Mouse (Mus musculus): Measurements from ENCODE around the gene Mtch2. TPM values are rescaled to one million over a fixed set of nuclear protein-coding genes. Genes with fewer than 3 reads are reported as not detected.

Mtch2 gene
- polyA plus RNA-seq, 1 experiment from 2014 or later: 258 TPM

DNA sequence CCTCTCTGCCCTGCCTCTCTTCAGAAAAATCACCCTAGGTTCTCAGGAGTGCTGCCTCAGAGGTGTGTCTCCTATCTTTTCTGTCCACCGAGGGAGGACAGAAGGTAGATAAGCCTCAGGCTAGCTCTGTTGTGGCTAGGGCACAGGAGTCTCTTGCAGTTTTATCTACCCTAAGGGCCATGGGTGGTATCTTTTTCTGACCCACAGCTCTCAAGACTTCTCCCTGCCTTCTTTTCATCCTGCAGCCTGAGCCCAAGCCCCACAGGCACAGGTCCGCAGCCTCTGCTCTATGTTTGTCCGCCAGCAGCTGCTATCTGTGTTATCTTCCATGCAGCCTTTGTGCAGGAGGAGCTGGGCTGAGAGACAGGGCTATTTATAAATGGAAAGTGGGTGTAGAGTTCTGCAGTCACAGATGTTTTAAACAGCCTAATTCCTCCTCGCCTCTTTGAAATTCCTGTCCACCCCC is 23.2 kb downstream of the Mtch2 start:
- WGBS: 56% methylated on average over 4 of the region's 4 CpGs
- no peak overlapping the region for H3K27ac ChIP-seq

GRCm38 (mm10) chr2:90871180-90871961 is 24.4 kb downstream of the Mtch2 start:
- Histone ChIP-seq H3K9ac (0 out of 2 replicates have a peak overlapping the region, but pooled peaks have one; percentile 20), H3K4me1 (replicated peaks) (0 out of 2 replicates have a peak, but pooled peaks cover 13% of the 10 kb centered on the region), H3K36me3 (peaks cover 24% of the 10 kb centered on the region), H3K27me3 (no peaks in the 10 kb centered on the region), H3K9me3 (no peaks in the 10 kb centered on the region), H3K27ac (no peak overlapping the region), H3K4me2 (no peak overlapping the region), H3K4me3 (no peak overlapping the region)
- no peak for ATAC-seq (ENCODE audit: low FRiP score)
- WGBS: 66% methylated on average over 8 of the region's 8 CpGs

More for the DNA sequence above, 23.2 kb downstream of the Mtch2 start:
- H3K4me2 ChIP-seq: no peak overlapping the region
- no peak overlapping the region for H3K4me3 ChIP-seq
- no peak for ATAC-seq (ENCODE audit: low FRiP score)
- H3K9ac ChIP-seq: peak overlapping the region; percentile 53
- no peaks in the 10 kb centered on the region for H3K9me3 ChIP-seq
- 0 out of 2 replicates have a peak, but pooled peaks cover 13% of the 10 kb centered on the region for H3K4me1 ChIP-seq (replicated peaks)
- H3K27me3 ChIP-seq: no peaks in the 10 kb centered on the region
- peaks cover 34% of the 10 kb centered on the region for H3K36me3 ChIP-seq

DNA sequence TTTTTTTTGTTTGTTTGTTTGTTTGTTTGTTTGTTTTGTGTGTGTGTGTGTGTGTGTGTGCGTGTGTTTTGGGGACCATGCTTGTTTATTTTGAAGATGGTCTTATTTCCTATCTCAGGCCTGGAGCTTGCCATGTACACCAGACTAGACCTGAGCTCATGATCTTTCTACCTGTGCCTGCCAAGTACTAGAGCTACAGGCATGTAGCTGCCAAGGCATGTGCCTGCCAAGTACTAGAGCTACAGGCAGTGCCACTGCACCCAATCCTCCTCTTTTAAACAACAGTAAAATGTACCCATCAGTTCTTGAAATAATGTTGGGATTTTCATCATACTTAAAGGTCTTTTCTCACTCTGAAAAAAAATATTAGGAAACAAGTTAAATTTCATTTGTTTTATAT is 27.1 kb downstream of the Mtch2 start:
- Histone ChIP-seq H3K36me3 (peaks cover 6% of the 10 kb centered on the region; the same call in 1 of the 2 replicates), H3K9ac (no peak overlapping the region), H3K9me3 (no peaks in the 10 kb centered on the region), H3K4me3 (no peak overlapping the region), H3K4me2 (no peak overlapping the region), H3K4me1 (replicated peaks) (0 out of 2 replicates have a peak, but pooled peaks cover 13% of the 10 kb centered on the region), H3K27ac (no peak overlapping the region), H3K27me3 (no peaks in the 10 kb centered on the region)
- no peak for ATAC-seq (ENCODE audit: low FRiP score)
- 89% methylated on average over 1 of the region's 1 CpGs for WGBS

- H3K9ac ChIP-seq: no peak overlapping the region
- no peak overlapping the region for H3K27ac ChIP-seq
- H3K9me3 ChIP-seq: no peaks in the 10 kb centered on the region
- 75% methylated on average over 2 of the region's 2 CpGs for WGBS
- peaks cover 17% of the 10 kb centered on the region for H3K4me1 ChIP-seq (replicated peaks)
- H3K4me3 ChIP-seq: no peak overlapping the region
- no peak overlapping the region for H3K4me2 ChIP-seq
- no peak for ATAC-seq (ENCODE audit: low FRiP score)
- no peaks in the 10 kb centered on the region for H3K27me3 ChIP-seq
- peaks cover 6% of the 10 kb centered on the region; the same call in 1 of the 2 replicates for H3K36me3 ChIP-seq
Measured at GRCm38 (mm10) chr2:90875239-90875638, 28.3 kb downstream of the Mtch2 start.

DNA sequence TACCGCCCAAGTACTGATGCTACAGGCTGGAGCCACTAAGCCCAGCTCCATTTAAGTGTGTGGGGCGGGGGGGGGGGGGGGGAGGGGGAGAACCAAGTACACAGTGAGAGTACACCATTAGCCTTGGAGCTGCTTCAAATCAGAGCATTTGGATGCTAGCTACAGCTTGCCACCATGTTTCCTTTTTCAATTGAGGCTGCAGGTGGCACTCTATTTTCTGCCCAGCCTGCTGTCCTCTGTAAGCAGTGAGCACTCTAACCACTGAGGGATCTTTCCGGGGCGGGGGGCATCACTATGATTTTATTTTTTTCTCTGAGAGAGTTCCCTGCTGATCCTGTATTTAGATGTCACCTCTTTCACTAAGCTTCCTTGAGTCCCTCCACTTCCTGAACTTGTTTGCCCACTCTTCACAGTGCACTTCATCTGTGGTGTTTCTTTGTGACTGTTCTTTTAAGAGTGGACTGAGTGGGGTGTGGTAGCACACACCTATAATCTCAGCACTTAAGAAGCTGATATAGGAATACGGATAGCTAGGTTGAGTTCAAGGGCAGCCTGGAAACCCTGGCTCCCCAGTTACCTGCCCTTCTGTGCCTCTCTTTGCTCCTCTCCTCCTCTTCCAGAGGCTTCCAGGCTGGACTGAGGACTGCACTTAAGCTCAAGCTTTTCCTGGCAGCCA is 30.8 kb downstream of the Mtch2 start:
- no peaks in the 10 kb centered on the region for H3K9me3 ChIP-seq

GRCm38 (mm10) chr2:90879419-90879818 is 32.5 kb downstream of the Mtch2 start:
- ATAC-seq (ENCODE audit: low FRiP score): no peak
- no peaks in the 10 kb centered on the region for H3K27me3 ChIP-seq
- no peak overlapping the region for H3K4me3 ChIP-seq
- no peak overlapping the region for H3K4me2 ChIP-seq
- H3K9ac ChIP-seq: no peak overlapping the region
- no peaks in the 10 kb centered on the region for H3K36me3 ChIP-seq
- peaks cover 25% of the 10 kb centered on the region for H3K4me1 ChIP-seq (replicated peaks)
- H3K9me3 ChIP-seq: no peaks in the 10 kb centered on the region
- no peak overlapping the region for H3K27ac ChIP-seq

More for the DNA sequence above, 30.8 kb downstream of the Mtch2 start:
- Histone ChIP-seq H3K27me3 (no peaks in the 10 kb centered on the region), H3K36me3 (peaks cover 6% of the 10 kb centered on the region; the same call in 1 of the 2 replicates), H3K4me1 (replicated peaks) (peaks cover 19% of the 10 kb centered on the region), H3K27ac (no peak overlapping the region), H3K9ac (no peak overlapping the region), H3K4me3 (no peak overlapping the region), H3K4me2 (no peak overlapping the region)
- ATAC-seq (ENCODE audit: low FRiP score): no peak
- 59% methylated on average over 5 of the region's 5 CpGs for WGBS

- peak overlapping the region; percentile 60; the same call in 1 of the 2 replicates for H3K27ac ChIP-seq
- no peaks in the 10 kb centered on the region for H3K9me3 ChIP-seq
- no peak overlapping the region for H3K4me3 ChIP-seq
- H3K9ac ChIP-seq: no peak overlapping the region
- H3K36me3 ChIP-seq: no peaks in the 10 kb centered on the region
- WGBS: 22% methylated on average over 6 of the region's 6 CpGs
- H3K4me2 ChIP-seq: no peak overlapping the region
- ATAC-seq (ENCODE audit: low FRiP score): no peak
- H3K27me3 ChIP-seq: peaks cover 7% of the 10 kb centered on the region; the same call in 1 of the 2 replicates
- peaks cover 34% of the 10 kb centered on the region for H3K4me1 ChIP-seq (replicated peaks)
Measured at GRCm38 (mm10) chr2:90880144-90880785, 33.3 kb downstream of the Mtch2 start.

- 84% methylated on average over 2 of the region's 2 CpGs for WGBS
- peaks cover 17% of the 10 kb centered on the region for H3K27me3 ChIP-seq
Measured at GRCm38 (mm10) chr2:90881824-90882223, 34.9 kb downstream of the Mtch2 start.

GRCm38 (mm10) chr2:90885218-90886041 is 38.5 kb downstream of the Mtch2 start, which contains the start of gene C1qtnf4:
TSS of gene C1qtnf4 (plus strand) at chr2:90885860.
- Histone ChIP-seq H3K9ac (peak within 1 kb of the TSS; percentile 95), H3K4me2 (peak within 1 kb of the TSS; percentile 79), H3K36me3 (peaks cover 4% of the 10 kb centered on the region; the same call in 1 of the 2 replicates), H3K9me3 (no peaks in the 10 kb centered on the region), H3K4me3 (peak within 1 kb of the TSS; percentile 70), H3K27me3 (peaks cover 50% of the 10 kb centered on the region), H3K4me1 (replicated peaks) (peaks cover 57% of the 10 kb centered on the region), H3K27ac (peak within 1 kb of the TSS; percentile 94)
- ATAC-seq (ENCODE audit: low FRiP score): peak; percentile 82
- under 1% methylated on average over 44 of the region's 45 CpGs for WGBS

More at GRCm38 (mm10) chr2:90881824-90882223, 34.9 kb downstream of the Mtch2 start:
- Histone ChIP-seq H3K4me1 (replicated peaks) (peaks cover 38% of the 10 kb centered on the region), H3K9ac (no peak overlapping the region), H3K27ac (no peak overlapping the region), H3K4me3 (no peak overlapping the region), H3K36me3 (no peaks in the 10 kb centered on the region), H3K4me2 (no peak overlapping the region), H3K9me3 (no peaks in the 10 kb centered on the region)
- no peak for ATAC-seq (ENCODE audit: low FRiP score)

- Histone ChIP-seq H3K4me1 (replicated peaks) (peaks cover 56% of the 10 kb centered on the region), H3K27me3 (peaks cover 55% of the 10 kb centered on the region), H3K9ac (peak overlapping the region; percentile 95)
Measured at GRCm38 (mm10) chr2:90886436-90886835, 39.5 kb downstream of the Mtch2 start.

DNA sequence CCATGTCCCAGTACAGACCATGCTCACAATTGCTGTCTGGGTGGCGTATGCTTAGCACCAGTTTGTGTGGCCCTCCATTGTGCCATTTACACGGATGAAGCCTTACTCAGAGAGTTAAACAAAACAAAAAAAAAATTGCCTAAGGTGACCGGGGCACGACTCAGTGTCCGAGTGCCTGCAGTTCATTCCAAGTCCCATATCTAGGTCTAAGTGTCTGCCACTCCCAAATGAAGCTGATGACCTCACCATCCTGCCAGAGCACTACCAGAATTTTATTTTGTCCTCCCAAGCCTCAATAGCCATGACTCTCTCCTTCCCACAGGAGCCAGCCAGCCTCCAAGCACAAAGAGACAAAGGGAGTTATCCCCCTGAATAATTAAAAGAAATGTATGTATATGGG is 40.7 kb downstream of the Mtch2 start:
- H3K4me1 ChIP-seq (replicated peaks): peaks cover 56% of the 10 kb centered on the region

More at GRCm38 (mm10) chr2:90886436-90886835, 39.5 kb downstream of the Mtch2 start:
- Histone ChIP-seq H3K4me3 (peak overlapping the region; percentile 70), H3K27ac (peak overlapping the region; percentile 94), H3K9me3 (no peaks in the 10 kb centered on the region), H3K36me3 (peaks cover 5% of the 10 kb centered on the region; the same call in 1 of the 2 replicates), H3K4me2 (peak overlapping the region; percentile 79)
- ATAC-seq (ENCODE audit: low FRiP score): no peak
- 17% methylated on average over 6 of the region's 6 CpGs for WGBS

More for the DNA sequence above, 40.7 kb downstream of the Mtch2 start:
- Histone ChIP-seq H3K9ac (peak overlapping the region; percentile 95), H3K36me3 (peaks cover 14% of the 10 kb centered on the region), H3K9me3 (no peaks in the 10 kb centered on the region), H3K27me3 (peaks cover 55% of the 10 kb centered on the region), H3K4me2 (peak overlapping the region; percentile 79), H3K4me3 (peak overlapping the region; percentile 70), H3K27ac (no peak overlapping the region)
- ATAC-seq (ENCODE audit: low FRiP score): no peak
- 79% methylated on average over 5 of the region's 5 CpGs for WGBS
